ENCODE assay signal across 7 mouse cellular contexts in genomic region chr11:59226251-59226650, GRCm38 (mm10). TPM values are rescaled to one million over a fixed set of nuclear protein-coding genes. Genes with fewer than 3 reads are reported as not detected.
DNase-seq lines count a peak whose midpoint lies in the region; ATAC-seq and TF ChIP-seq lines count a peak whose summit lies in the region.

No protein-coding gene starts in this region.

- peaks cover 22% of the 10 kb centered on the region; the same call in 1 of the 2 replicates for H3K4me1 ChIP-seq in spleen, adult 2 months (ENCODE audit: control insufficient read depth, insufficient read depth, insufficient read length)
- peaks cover 13% of the 10 kb centered on the region for H3K4me1 ChIP-seq in embryonic fibroblast, embryonic 13.5 days (ENCODE audit: control insufficient read depth, insufficient read depth, low read length)
- H3K4me1 ChIP-seq in limb, embryonic 14.5 days (ENCODE audit: control insufficient read depth, insufficient read depth, low read length) = peaks cover 35% of the 10 kb centered on the region

- H3K27me3 ChIP-seq in spleen, adult 2 months (ENCODE audit: control insufficient read depth, insufficient read depth, low read length) = no peaks in the 10 kb centered on the region
- H3K27me3 ChIP-seq in limb, embryonic 14.5 days (ENCODE audit: control insufficient read depth, insufficient read depth, low read length) = no peaks in the 10 kb centered on the region

- H3K27ac ChIP-seq in spleen, adult 2 months (ENCODE audit: insufficient read depth, low read length) = 0 out of 2 replicates have a peak overlapping the region, but pooled peaks have one; percentile 2
- H3K27ac ChIP-seq in embryonic fibroblast, embryonic 13.5 days (ENCODE audit: insufficient read depth, low read length) = peak overlapping the region; percentile 92
- no peak overlapping the region for H3K27ac ChIP-seq in limb, embryonic 14.5 days (replicated peaks; ENCODE audit: low read depth, low read length)

- 33% methylated on average over 3 of the region's 3 CpGs for WGBS in spleen, adult 2 months
- WGBS in limb, embryonic 14.5 days = 49% methylated on average over 3 of the region's 3 CpGs

- DNase-seq in spleen, adult 2 months (ENCODE audit: low read depth in 1 of 2, low spot score in 2 of 2) = no peak
- DNase-seq in spleen, postnatal 14 days (ENCODE audit: low spot score in 2 of 2) = no peak
- no peak for DNase-seq in limb, embryonic 14.5 days (ENCODE audit: low spot score)
- no peak for DNase-seq in embryo, embryonic 9.5 days (ENCODE audit: extremely low spot score)
- no peak for DNase-seq in right cerebral cortex, postnatal 4 days

- no peaks in the 10 kb centered on the region for H3K36me3 ChIP-seq in spleen, adult 2 months (ENCODE audit: control insufficient read depth, insufficient read depth, low read length)
- peaks cover 20% of the 10 kb centered on the region for H3K36me3 ChIP-seq in limb, embryonic 14.5 days (ENCODE audit: control insufficient read depth, insufficient read depth, low read length)

- H3K4me2 ChIP-seq in limb, embryonic 14.5 days (replicated peaks; ENCODE audit: low read depth, low read length, severe bottlenecking) = peak overlapping the region; percentile 77

- no peak for TF ChIP-seq POLR2A in spleen, adult 2 months (IDR thresholded peaks at IDR 0.05; ENCODE audit: low read depth, low read length)
- TF ChIP-seq POLR2A in embryonic fibroblast, embryonic 13.5 days (IDR thresholded peaks at IDR 0.05; ENCODE audit: low read depth, low read length) = peak; percentile 30; the same call in 1 of the 2 replicates
- TF ChIP-seq POLR2A in limb, embryonic 14.5 days (IDR thresholded peaks at IDR 0.05; ENCODE audit: borderline replicate concordance, extremely low read depth, insufficient read depth, insufficient read length) = no peak

- no peak for ATAC-seq in limb, embryonic 14.5 days (ENCODE audit: low FRiP score, low read depth)
- no peak for ATAC-seq in activated CD4-positive, CD25-positive, alpha-beta regulatory T cell, adult 4 months

- no peak overlapping the region for H3K4me3 ChIP-seq in spleen, adult 2 months (ENCODE audit: extremely low read depth, insufficient read depth, insufficient read length)
- peak overlapping the region; percentile 97 for H3K4me3 ChIP-seq in embryonic fibroblast, embryonic 13.5 days (ENCODE audit: insufficient read depth, low read length)
- H3K4me3 ChIP-seq in limb, embryonic 14.5 days (replicated peaks; ENCODE audit: low read length) = peak overlapping the region; percentile 100

- H3K9me3 ChIP-seq in limb, embryonic 14.5 days (ENCODE audit: control insufficient read depth, low read length) = no peaks in the 10 kb centered on the region

- H3K9ac ChIP-seq in limb, embryonic 14.5 days (ENCODE audit: low read depth, low read length, severe bottlenecking) = peak overlapping the region; percentile 100

- TF ChIP-seq CTCF in spleen, adult 2 months (IDR thresholded peaks at IDR 0.05; ENCODE audit: extremely low read depth, insufficient read depth, insufficient read length, insufficient replicate concordance) = no peak
- TF ChIP-seq CTCF in embryonic fibroblast, embryonic 13.5 days (IDR thresholded peaks at IDR 0.05; ENCODE audit: borderline replicate concordance, insufficient read depth, low read length) = no peak

RNA-seq across cellular contexts. Expression of gene Arf1, which starts 1.8 kb away (rescaled TPM):
- 252 and 312 TPM in 2 replicates for polyA plus RNA-seq in spleen, adult 2 months (2012; rRNA removed)
- polyA plus RNA-seq in embryonic fibroblast, embryonic 13.5 days (2011; ENCODE audit: insufficient read length, low read depth, missing spikeins) = 412 and 414 TPM in 2 replicates
- polyA plus RNA-seq in limb, embryonic 14.5 days (2012; rRNA removed) = 690 and 777 TPM in 2 replicates
- 698 and 725 TPM in 2 replicates for polyA plus RNA-seq in limb, embryonic 14.5 days (2014; fragmentation: Nextera tagmentation; extraction: Ambion mirVana)
- polyA plus RNA-seq in activated CD4-positive, CD25-positive, alpha-beta regulatory T cell, adult 4 months (2017; shearing (Covaris generic)) = 100 to 1,000 TPM; 301 to 312 TPM

RNA-seq across cellular contexts. Expression of gene 2310033P09Rik, which starts 18.1 kb away (rescaled TPM):
- polyA plus RNA-seq in spleen, adult 2 months (2012; rRNA removed) = 19.9 and 25.0 TPM in 2 replicates
- polyA plus RNA-seq in embryonic fibroblast, embryonic 13.5 days (2011; ENCODE audit: insufficient read length, low read depth, missing spikeins) = 7.2 and 7.7 TPM in 2 replicates
- polyA plus RNA-seq in limb, embryonic 14.5 days (2012; rRNA removed) = 32.4 and 37.5 TPM in 2 replicates
- 28.9 and 30.0 TPM in 2 replicates for polyA plus RNA-seq in limb, embryonic 14.5 days (2014; fragmentation: Nextera tagmentation; extraction: Ambion mirVana)
- 10 to 100 TPM; 17.5 to 18.7 TPM for polyA plus RNA-seq in activated CD4-positive, CD25-positive, alpha-beta regulatory T cell, adult 4 months (2017; shearing (Covaris generic))

RNA-seq across cellular contexts. Expression of gene Mrpl55, which starts 24.0 kb away (rescaled TPM):
- 16.1 and 21.8 TPM in 2 replicates for polyA plus RNA-seq in spleen, adult 2 months (2012; rRNA removed)
- polyA plus RNA-seq in embryonic fibroblast, embryonic 13.5 days (2011; ENCODE audit: insufficient read length, low read depth, missing spikeins) = 28.3 and 32.5 TPM in 2 replicates
- polyA plus RNA-seq in limb, embryonic 14.5 days (2012; rRNA removed) = 38.8 and 51.1 TPM in 2 replicates
- polyA plus RNA-seq in limb, embryonic 14.5 days (2014; fragmentation: Nextera tagmentation; extraction: Ambion mirVana) = 81.0 and 85.2 TPM in 2 replicates
- 10 to 100 TPM; 49.4 to 50.0 TPM for polyA plus RNA-seq in activated CD4-positive, CD25-positive, alpha-beta regulatory T cell, adult 4 months (2017; shearing (Covaris generic))

RNA-seq across cellular contexts. Expression of gene Guk1, which starts 34.2 kb away (rescaled TPM):
- 40.9 and 52.3 TPM in 2 replicates for polyA plus RNA-seq in spleen, adult 2 months (2012; rRNA removed)
- 43.1 and 46.4 TPM in 2 replicates for polyA plus RNA-seq in embryonic fibroblast, embryonic 13.5 days (2011; ENCODE audit: insufficient read length, low read depth, missing spikeins)
- 101 and 102 TPM in 2 replicates for polyA plus RNA-seq in limb, embryonic 14.5 days (2012; rRNA removed)
- polyA plus RNA-seq in limb, embryonic 14.5 days (2014; fragmentation: Nextera tagmentation; extraction: Ambion mirVana) = 126 and 129 TPM in 2 replicates
- 10 to 100 TPM; 60.2 to 63.5 TPM for polyA plus RNA-seq in activated CD4-positive, CD25-positive, alpha-beta regulatory T cell, adult 4 months (2017; shearing (Covaris generic))

RNA-seq across cellular contexts. Expression of gene Gjc2, which starts 43.2 kb away (rescaled TPM):
- polyA plus RNA-seq in spleen, adult 2 months (2012; rRNA removed) = 3.4 and 4.1 TPM in 2 replicates
- polyA plus RNA-seq in embryonic fibroblast, embryonic 13.5 days (2011; ENCODE audit: insufficient read length, low read depth, missing spikeins) = 0.25 and 0.30 TPM in 2 replicates
- 0.78 and 1.2 TPM in 2 replicates for polyA plus RNA-seq in limb, embryonic 14.5 days (2012; rRNA removed)
- polyA plus RNA-seq in limb, embryonic 14.5 days (2014; fragmentation: Nextera tagmentation; extraction: Ambion mirVana) = 0.36 and 0.70 TPM in 2 replicates
- polyA plus RNA-seq in activated CD4-positive, CD25-positive, alpha-beta regulatory T cell, adult 4 months (2017; shearing (Covaris generic)) = not detected
